Mouse (Mus musculus) frontal cortex, postnatal 10 days (tissue): ENCODE measurements around the gene Snrnp27.

ENCODE experiments used
- DNase-seq, 2 experiments: peaks; one replicate each; pipeline ENCODE4 v3.0.0; 2022; ENCODE audit warnings: low spot score in 2 of 2, mixed read lengths in 1 of 2

Snrnp27 gene

GRCm38 (mm10) chr6:86683872-86684654 is at the start of gene Snrnp27:
Gene Snrnp27 (minus strand): TSS chr6:86684522.
- DNase-seq: peak; percentile 81 to 87

GRCm38 (mm10) chr6:86733183-86733876 is 49.0 kb upstream of the Snrnp27 start, which contains the start of gene Gmcl1:
Gene Gmcl1 (minus strand): TSS chr6:86733383.
- DNase-seq: peak; percentile 86 to 92

GRCm38 (mm10) chr6:86732276-86733173 is 48.2 kb upstream of the Snrnp27 start:
- peak; percentile 41 to 46 for DNase-seq

- DNase-seq: no peak
Measured at GRCm38 (mm10) chr6:86728711-86729110, 44.4 kb upstream of the Snrnp27 start.

GRCm38 (mm10) chr6:86721977-86722376 is 37.7 kb upstream of the Snrnp27 start:
- no peak for DNase-seq

GRCm38 (mm10) chr6:86708072-86708774 is 23.9 kb upstream of the Snrnp27 start:
- no peak for DNase-seq

GRCm38 (mm10) chr6:86702577-86702976 is 18.3 kb upstream of the Snrnp27 start:
- no peak for DNase-seq

- DNase-seq: no peak
Measured at GRCm38 (mm10) chr6:86697903-86698302, 13.6 kb upstream of the Snrnp27 start.

- no peak for DNase-seq
Measured at GRCm38 (mm10) chr6:86696213-86696612, 11.9 kb upstream of the Snrnp27 start.

GRCm38 (mm10) chr6:86694465-86694864 is 10.1 kb upstream of the Snrnp27 start:
- no peak for DNase-seq

- no peak for DNase-seq
Measured at GRCm38 (mm10) chr6:86689671-86690070, 5.3 kb upstream of the Snrnp27 start.

GRCm38 (mm10) chr6:86686971-86687370 is 2.6 kb upstream of the Snrnp27 start:
- DNase-seq: no peak

GRCm38 (mm10) chr6:86684655-86685011 is 311 bp upstream of the Snrnp27 start:
- DNase-seq: no peak

- no peak for DNase-seq
Measured at GRCm38 (mm10) chr6:86681289-86681688, 3.0 kb downstream of the Snrnp27 start.

GRCm38 (mm10) chr6:86678341-86678740 is 6.0 kb downstream of the Snrnp27 start:
- no peak for DNase-seq

- peak in 1 of 2 experiments; percentile 26 for DNase-seq
Measured at GRCm38 (mm10) chr6:86670873-86671272, 13.4 kb downstream of the Snrnp27 start.

- DNase-seq: peak; percentile 100
Measured at GRCm38 (mm10) chr6:86669240-86669727, 15.0 kb downstream of the Snrnp27 start.

GRCm38 (mm10) chr6:86668580-86669239 is 15.6 kb downstream of the Snrnp27 start, which contains the start of gene Mxd1:
Gene Mxd1 (minus strand): TSS chr6:86669161.
- no peak for DNase-seq

GRCm38 (mm10) chr6:86667061-86667460 is 17.3 kb downstream of the Snrnp27 start:
- DNase-seq: no peak

- no peak for DNase-seq
Measured at GRCm38 (mm10) chr6:86665560-86666307, 18.6 kb downstream of the Snrnp27 start.
